Mouse (Mus musculus): Measurements from ENCODE around the gene Sqstm1. TPM values are rescaled to one million over a fixed set of nuclear protein-coding genes. Genes with fewer than 3 reads are reported as not detected.
"Not testable (repeated sequence)": the region's sequence is repeated elsewhere in the genome, so short reads cannot be mapped to it uniquely, and the experiment has no call there.

The Sqstm1 gene
- polyA plus RNA-seq, 1 experiment, result 111 TPM

DNA sequence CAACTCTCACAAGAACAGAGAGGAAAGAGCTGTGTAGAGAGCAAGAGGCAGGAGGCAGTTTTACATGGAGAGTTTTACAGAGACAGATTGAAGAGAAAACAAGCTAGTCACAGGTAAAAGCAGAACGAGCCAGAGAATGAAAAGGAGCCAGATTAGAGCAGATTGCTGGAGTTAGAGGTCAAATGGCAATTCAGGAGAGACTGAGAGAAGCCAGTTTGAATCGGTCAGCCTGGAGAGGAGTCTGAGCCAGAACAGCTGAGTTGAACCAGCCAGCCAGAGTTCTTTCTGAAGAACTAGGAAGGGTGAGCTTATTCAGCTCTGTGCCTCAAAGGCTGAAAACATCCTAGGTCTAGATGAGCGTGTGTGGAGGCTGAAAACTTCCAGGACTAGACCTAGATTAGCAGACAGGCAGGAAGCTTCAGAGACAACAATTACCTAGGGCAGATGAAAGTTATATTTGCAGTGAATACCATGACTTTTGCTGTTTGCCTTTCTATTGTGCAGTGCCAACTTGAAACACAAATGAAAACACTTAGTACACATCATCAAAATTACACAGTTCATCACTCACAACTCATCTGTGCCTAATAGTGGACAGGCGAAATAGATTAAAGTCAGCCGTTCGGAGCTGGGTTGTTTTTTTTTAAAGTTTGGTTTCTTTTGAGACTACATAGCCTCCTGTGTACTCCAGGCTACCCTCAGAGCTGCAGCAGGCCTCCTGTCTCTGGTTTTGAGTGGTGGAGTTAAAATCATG lies 30.0 kb downstream of the Sqstm1 start:
- no peak for DNase-seq (ENCODE audit: low read depth, low spot score)
- WGBS, result 82% methylated on average over 6 of the region's 6 CpGs

DNA sequence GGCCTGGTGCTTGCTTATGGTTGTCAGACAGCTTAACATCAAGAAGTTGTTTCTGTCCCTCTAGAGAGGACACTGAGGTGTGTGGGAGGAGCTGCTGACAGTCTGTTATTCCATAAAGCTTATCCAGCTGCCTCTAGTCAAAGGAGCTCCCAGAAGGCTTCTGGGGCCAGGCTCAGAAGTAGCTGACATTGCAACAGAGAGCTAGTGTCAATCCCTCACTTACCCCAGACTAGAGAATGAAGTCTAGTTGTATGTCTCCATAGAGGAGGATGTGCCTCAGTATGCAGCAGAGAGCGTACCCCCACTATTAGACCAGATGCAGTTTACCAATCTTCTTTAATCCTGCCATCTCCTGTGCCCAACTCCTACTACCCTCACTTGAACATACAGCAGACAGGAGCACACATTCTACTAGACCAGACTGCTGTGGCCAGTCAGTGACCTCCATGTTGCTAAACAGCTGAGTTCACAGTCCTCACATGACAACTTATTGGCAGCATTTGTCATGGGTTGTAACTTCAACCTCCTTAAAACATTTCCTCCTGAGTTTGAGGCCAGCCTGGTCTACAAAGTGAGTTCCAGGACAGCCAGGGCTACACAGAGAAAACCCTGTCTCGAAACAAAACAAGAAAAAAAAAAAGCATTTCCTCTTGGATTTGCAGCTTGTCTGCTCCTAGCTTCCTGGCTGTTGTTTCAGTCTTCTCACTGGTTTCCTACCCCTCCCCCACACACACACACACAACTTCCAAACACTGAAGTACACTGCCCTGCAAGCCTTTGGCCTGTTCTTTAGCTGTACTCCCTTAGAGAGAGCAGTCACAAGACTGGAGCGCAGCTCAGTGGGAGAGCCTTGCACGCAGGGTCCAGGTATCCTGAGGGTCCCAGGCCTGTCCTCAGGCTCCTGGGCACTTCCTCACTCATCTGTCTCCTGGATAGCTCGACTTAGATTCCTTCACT lies 31.8 kb downstream of the Sqstm1 start:
- DNase-seq (ENCODE audit: low read depth, low spot score), result no peak
- WGBS, result 84% methylated on average over 5 of the region's 5 CpGs

DNA sequence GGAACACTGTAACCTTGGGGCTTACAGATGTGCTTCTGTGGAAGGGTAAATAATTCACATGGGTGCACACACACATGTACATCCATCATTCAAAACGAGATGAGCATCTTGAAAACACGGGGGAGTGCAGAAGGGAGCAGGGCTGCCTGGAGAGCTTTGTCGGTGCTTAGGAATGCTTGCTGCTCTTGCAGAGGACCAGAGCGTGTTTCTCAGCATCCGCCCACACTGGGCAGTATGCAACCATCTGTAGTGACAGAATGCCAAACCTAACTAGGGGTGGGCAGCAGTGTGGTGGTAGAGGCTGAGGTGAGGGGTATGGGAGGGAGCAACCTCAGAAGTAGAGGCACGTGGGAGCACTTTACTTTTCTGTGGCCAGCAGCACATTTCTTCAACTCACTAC lies 33.5 kb downstream of the Sqstm1 start:
- WGBS, result 79% methylated on average over 6 of the region's 6 CpGs
- no peak for DNase-seq (ENCODE audit: low read depth, low spot score)

DNA sequence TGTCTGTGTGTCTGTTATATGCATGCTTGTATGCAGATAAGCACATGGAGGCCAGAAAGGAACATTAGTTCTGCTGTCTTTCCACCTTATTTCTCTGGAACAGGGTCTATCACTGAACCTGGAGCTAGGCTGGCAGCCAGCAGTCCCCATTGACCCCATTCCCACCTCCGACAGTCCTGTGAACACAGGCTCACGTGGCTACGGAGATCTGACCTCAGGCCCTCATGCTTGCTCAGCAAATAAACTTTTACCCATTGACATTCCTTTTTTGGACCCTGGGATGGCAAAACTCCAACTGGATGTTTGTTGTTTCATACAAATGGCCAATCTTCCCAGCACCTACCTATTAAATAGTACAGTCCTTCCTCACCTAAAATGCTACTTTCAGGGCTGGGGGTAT lies 34.3 kb downstream of the Sqstm1 start:
- no peak for DNase-seq (ENCODE audit: low read depth, low spot score)
- 55% methylated on average over 3 of the region's 3 CpGs for WGBS

DNA sequence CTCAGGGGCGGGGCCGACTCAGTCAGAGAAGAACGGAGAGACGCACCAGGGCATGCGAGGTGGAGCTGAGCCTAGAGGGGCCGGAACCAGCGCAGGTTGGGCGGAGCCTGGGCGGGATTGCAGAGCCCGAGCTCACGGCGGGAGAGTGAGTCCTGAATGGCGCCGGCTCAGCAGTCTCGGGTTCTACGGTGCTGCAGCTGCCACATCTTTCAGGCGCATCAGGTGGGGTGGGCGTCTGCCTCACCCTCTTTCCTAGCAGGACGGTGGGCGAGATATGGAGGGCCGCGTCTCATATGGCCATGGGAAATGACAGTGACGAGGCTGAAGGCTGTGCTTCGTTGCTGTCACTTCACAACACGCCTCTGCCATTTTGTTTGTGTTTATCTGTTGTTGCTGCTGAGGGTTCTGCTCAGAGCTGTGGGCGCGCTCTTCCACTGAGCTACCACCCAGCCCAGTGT lies 35.9 kb downstream of the Sqstm1 start:
- peak; percentile 96 for DNase-seq (ENCODE audit: low read depth, low spot score)
- WGBS, result under 1% methylated on average over 27 of the region's 27 CpGs

- not testable (repeated sequence) for DNase-seq (ENCODE audit: low read depth, low spot score)
- WGBS, result 5% methylated on average over 19 of the region's 19 CpGs
These were observed 36.4 kb downstream of the Sqstm1 start, which contains the start of gene Mrnip for GRCm38 (mm10) chr11:50174111-50174729. Mrnip (plus strand) TSS chr11:50174444.

- DNase-seq (ENCODE audit: low read depth, low spot score), result no peak
- 92% methylated on average over 5 of the region's 5 CpGs for WGBS
These were observed 42.3 kb downstream of the Sqstm1 start for GRCm38 (mm10) chr11:50168352-50168751.

GRCm38 (mm10) chr11:50162338-50163050 lies 48.1 kb downstream of the Sqstm1 start:
- no peak for DNase-seq (ENCODE audit: low read depth, low spot score)
- 96% methylated on average over 3 of the region's 3 CpGs for WGBS

DNA sequence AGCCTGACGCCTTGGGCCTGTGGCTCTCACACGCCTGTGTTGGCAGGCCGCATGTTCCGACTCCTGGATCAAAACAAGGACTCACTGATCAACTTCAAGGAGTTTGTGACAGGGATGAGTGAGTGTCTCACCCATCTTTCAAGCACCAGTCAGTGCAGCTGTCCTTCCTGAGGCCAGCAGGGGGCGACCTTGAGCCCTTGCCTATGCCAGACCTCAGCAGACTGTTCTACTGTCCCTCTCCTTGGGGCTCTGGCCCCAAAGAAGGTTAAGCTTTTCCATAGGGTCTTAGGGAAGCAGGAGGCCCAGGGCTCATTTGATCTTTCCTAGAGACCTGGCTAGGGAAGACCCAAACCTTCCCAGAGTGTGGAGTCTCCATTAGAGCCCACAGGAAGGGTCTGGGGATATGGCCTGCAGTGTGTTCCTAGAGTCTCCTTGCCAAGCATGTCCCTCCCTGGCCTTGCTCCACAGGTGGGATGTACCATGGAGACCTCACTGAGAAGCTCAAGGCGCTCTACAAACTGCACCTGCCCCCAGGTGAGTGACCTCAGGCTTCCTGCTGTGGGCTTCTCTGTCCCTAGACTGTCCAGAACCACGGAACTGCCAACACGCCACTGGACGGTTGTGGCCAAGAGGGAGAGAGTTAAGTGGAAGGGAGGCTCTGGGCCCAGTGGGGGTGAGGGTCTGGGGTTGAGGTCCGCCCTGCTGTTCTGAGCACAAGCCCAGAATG lies 48.9 kb downstream of the Sqstm1 start:
- 69% methylated on average over 10 of the region's 10 CpGs for WGBS
- no peak for DNase-seq (ENCODE audit: low read depth, low spot score)

DNA sequence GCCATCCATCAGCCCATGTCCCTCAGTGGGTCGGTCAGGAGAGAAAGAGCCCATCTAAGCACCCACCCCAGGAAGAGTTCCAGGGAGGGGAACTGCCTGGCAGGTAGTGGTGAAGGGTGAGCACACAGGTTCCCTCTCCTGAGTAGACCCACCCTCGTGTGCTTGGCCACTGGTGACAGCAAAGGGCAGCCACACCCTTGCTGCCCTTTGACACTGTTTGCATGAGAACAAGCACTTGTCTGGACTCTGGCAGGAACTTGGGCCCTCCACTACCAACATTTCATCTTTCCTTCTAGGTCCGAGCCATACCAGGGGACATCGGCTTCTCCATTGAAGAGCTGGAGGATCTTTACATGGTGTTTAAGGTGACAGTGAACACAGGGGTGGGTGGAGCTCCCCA lies 51.3 kb downstream of the Sqstm1 start:
- DNase-seq (ENCODE audit: low read depth, low spot score), result peak; percentile 21
- WGBS, result 55% methylated on average over 4 of the region's 4 CpGs

GRCm38 (mm10) chr11:50158346-50158745 lies 52.3 kb downstream of the Sqstm1 start:
- WGBS, result 92% methylated on average over 7 of the region's 7 CpGs
- DNase-seq (ENCODE audit: low read depth, low spot score), result no peak

- DNase-seq (ENCODE audit: low read depth, low spot score), result no peak
- 63% methylated on average over 16 of the region's 16 CpGs for WGBS
These were observed 53.8 kb downstream of the Sqstm1 start for GRCm38 (mm10) chr11:50156725-50157258.

- WGBS, result 75% methylated on average over 2 of the region's 2 CpGs
- DNase-seq (ENCODE audit: low read depth, low spot score), result no peak
These were observed 54.8 kb downstream of the Sqstm1 start for GRCm38 (mm10) chr11:50155785-50156184.

GRCm38 (mm10) chr11:50154777-50155520 lies 55.7 kb downstream of the Sqstm1 start:
- WGBS, result 86% methylated on average over 12 of the region's 12 CpGs
- DNase-seq (ENCODE audit: low read depth, low spot score), result no peak

DNA sequence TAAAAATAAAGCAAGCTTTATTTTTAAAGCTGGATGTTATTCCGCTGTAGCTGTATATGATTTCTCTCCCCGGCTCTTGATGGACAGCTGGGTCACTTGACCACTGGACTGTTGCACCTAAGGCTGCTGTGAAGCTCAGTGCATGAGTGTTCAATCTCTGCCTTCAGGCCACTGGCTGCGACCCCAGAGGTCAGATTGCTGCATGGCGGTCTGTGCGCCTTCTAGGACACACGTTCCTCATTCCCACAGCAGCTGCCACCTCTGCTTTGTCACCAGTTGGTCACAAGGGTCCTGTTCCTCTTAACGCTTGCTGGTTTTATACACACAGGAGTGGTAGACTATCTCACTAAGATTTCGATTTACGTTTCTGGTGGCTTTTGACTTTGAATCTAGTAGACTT lies 56.5 kb downstream of the Sqstm1 start:
- DNase-seq (ENCODE audit: low read depth, low spot score), result no peak
- WGBS, result 86% methylated on average over 9 of the region's 9 CpGs

- DNase-seq (ENCODE audit: low read depth, low spot score), result no peak
- 92% methylated on average over 3 of the region's 3 CpGs for WGBS
These were observed 59.3 kb downstream of the Sqstm1 start for GRCm38 (mm10) chr11:50151374-50151773.

DNA sequence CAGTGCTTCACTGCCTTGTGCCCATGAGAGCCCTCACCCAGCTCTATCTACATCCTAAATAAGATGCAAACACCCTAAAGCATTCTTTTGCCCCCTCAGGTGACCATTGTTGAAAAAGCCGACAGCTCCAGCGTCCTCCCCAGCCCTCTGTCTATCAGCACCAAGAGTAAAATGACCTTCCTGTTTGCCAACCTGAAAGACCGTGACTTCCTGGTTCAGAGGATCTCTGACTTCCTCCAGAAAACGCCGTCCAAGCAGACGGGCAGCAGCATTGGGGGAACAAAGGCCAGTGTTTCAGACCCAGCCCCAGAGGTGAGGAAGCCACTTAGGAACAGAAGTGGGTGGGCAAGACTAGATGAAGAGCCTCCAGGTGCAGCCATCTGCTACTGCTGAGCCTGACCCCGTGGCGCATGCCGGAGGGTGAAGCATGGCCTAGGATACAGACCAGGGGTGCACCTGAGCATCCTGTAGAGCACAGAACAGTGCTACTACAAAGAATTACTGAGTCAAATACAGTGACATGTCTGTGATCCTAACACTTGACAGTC lies 61.0 kb downstream of the Sqstm1 start:
- no peak for DNase-seq (ENCODE audit: low read depth, low spot score)
- 72% methylated on average over 9 of the region's 9 CpGs for WGBS

All from large intestine, adult 2 months (tissue).